Mouse (Mus musculus) layer of hippocampus, adult 9-11 months (tissue): ENCODE measurements around the gene Nck1.

ENCODE experiments used
- DNase-seq: peaks from one replicate; pipeline ENCODE4 v3.0.0; 2022

Nck1 gene

DNA sequence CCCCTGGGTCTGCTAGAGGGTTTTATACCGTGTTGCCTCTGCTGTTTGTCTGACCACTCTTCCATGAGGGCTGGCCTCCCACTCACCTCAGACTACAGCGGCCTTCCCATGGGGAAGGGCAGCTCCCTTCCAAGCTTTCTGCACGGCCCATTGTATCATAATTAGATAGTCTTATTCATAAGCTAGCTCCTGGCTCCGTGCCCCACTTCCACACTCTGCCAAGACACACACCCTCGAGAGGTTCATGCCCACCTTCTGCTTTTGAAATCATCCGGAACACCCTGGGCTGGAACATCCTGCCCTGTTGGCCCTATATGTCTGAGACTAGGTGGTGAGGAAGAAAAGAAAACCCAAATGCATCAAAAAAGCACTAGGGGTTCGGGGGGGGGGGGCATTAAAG, 78.3 kb downstream of the Nck1 start:
- DNase-seq, result no peak

DNA sequence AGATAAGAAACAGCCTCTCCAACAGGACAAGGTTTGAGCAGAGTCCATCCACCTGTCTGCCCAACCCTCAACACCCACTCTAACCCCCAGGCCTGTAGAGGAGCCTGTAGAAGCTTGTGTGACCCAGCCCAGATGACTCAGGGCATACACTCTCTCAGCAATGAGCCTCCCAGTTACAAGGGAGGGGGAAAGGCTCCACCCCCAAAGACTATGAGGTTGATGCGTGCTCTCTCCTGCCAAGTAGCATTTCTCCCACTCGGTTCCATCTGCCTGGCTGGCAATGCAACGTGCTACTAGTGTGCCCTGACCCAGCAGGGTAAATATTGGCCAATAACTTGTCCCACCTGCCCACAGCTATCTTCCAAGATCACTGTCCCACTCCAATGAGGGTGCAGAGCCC, 79.2 kb downstream of the Nck1 start:
- DNase-seq, result peak; percentile 71

DNA sequence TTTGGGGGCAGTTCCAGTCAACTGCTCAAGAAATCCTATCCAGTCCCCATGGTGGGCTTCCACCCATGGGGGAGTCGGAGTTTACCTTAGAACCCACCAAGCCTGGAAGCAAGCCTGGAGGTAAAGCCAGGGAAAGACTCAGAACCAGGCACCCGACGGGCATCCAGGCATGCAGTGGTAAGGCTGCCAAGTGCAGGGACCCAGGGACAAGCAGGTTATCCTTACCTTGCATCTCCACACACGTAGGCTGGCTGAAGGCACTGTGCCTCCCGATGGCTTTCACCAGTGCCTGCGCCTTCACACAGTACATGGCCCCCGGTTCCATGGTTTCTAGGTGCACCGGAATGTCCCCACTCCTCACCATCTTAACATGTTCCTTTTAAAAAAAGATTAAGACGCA, 79.9 kb downstream of the Nck1 start:
- no peak for DNase-seq

DNA sequence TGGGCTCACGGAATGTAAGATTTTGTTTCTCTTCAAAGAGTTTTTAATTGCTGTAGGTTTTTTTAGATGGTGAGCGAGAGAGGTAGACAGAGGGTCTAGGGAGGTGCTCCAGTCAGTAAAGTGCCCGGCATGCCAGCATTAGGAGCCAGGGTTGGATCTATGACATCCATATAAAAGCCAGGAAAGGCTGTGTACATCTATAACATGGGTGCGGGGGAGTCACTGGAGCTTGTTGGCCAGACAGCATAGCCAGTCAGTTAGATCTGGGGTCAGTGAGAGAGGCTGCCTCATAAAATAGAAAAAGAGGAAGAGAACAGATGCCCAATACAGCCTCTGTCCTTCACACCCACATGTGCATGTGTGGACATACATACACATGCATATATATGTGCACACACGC, 80.6 kb downstream of the Nck1 start:
- DNase-seq, result no peak

DNA sequence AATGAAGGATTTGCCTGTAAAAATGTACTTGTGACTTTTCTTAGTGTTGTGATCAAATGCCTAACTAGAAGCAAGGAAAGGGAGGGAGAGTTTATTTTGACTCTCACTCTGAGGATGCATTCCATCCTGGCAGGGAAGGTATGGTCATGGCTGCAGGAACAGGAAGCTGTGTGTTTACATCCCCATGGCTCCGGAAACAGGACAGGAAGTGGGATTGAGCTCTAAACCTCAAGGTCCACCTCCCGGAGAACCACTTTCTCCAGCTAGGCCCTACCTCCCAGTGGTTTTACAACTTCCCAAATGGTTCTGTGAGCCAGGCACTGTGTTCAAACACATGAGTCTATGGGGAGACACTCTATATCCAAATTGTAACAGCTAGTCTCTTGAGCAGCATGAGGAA, 82.2 kb downstream of the Nck1 start:
- no peak for DNase-seq

DNA sequence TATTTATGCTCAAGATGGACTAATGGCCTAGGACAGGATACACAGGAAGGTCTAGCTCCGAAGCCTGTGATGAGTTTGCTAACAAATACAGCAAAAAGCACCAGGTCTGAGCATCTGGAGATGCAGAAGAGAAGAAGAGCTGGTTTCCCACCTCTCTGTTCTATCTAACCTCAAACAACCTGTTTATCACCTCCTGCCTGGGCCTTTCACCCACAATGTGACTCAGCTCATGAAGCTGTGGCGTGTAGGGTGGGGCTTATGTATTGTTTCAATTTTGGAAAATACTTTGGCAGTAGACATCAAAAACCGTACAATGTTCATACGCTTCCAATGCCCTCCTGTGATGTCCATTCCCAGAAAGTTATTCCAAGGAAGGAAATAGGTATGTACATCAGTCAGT, 83.8 kb downstream of the Nck1 start:
- no peak for DNase-seq

DNA sequence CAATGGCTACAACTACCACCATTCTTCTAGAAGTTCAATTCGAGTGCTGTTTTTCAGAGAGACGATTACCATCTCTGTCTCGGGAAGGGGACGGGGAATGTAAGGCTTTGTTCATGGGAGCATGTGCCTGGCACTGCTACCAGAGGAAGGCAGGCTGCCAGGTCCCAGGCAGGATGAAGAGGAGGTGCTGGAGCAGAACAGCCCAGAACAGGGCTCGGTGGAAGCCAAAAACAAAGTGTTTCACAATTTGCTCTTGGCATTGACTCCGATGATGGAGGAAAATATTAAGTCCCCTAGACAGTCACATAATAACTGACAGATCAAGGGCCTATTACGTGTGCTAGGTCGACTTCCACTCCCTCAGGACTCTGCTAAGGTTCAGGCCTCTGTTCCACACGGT, 84.3 kb downstream of the Nck1 start:
- DNase-seq, result peak; percentile 88

DNA sequence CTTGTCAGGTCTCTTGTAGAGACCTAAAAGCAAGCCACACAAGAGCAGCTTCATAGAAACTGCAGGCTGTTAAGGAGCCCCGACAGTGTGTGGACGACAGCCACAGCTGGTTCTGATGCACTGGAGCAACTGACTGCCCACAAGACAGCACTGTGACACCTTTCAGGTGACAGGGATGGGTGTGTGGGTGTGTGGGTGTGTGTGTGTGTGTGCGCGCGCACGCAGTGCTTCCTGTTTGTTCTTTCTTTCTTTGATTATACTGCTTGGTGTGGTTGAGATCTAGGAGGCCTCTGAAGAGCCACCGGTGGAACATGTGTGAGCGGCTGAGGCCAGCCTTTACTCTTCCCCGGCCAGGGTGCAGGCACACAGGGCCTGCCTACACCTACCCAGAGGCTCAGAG, 85.7 kb downstream of the Nck1 start:
- no peak for DNase-seq

DNA sequence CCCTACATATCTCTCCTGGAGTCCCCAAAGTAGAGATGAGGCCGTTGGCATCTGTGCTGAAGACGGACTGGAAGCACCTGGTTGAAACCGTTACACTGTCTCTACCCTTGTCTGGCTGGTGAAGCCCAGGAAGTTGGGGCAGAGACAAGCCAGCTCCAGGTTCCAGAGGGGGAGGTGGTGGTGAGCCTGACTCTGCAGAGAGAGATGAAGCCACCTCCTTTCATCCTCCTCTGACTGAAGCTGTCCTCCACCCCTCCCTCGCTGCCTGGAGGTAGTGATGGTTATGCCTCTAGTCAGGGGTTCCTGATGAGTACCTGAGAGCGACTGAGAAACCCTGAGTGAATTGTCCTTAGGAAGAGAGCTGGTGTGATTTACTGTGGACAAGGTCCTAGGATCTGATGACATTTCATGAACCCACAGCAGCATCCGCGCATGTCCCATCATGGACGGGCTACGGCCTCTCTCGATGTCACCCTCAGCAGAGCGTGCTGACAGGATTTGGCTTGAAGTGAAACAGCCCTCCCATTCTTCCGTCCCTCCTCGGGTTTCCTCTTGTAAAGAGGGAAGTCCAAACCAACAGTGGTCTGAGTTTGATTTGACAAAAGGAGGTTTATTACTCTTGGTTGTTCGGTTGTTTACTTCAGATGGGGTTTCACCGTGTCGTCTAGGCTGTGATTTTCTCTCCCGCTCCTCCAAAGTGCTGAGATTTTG, 87.8 kb downstream of the Nck1 start:
- DNase-seq, result no peak

DNA sequence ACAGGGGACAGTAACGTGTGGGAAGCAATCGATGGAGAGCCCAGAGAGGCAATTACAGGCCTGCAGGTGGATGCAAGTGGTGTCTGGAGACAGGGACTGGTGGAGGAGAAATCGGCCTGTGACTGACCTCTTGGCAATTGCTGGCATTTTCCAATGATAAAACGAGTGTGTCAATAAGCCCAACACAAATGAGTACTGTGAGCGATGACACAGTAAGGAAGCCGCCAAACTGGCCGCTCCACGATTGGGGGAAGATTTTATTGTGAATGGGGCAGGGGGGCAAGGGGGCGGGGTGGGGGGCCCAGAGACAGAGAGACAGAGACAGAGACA, 91.3 kb downstream of the Nck1 start:
- no peak for DNase-seq

DNA sequence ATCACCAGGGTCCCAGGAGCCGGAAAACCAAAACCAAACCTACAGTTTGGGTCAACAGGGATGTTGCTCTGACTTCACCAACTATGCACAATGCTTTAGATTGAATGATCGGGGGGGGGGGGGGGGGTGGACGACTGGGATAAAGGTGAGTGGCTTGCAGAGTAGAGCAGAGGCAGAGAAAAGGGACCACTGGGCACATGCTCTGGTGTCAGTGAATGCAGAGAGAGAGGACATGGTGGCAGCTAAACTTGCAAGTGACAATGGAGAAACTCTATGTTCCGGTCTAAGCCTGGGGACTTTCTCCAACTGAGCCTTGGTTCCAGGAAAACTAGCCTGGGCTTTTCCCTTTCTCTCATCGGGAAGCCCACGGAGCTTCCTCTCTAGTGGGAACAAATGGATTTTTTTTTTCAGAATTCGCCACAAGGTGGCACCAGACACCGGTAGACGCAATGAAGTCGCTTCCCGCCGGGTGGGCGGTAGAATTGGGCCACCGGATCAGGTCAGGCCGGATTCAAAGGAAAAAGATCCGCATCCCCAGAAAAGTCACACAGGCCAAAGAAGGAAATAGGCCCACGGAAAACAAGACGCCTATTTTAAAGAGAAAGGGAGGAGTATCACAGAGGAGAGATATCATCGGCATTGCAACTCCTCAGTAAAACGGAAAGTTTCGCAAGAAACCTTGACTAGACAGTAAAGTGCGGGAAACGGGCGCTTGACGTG, 91.8 kb downstream of the Nck1 start:
- peak; percentile 72 for DNase-seq

DNA sequence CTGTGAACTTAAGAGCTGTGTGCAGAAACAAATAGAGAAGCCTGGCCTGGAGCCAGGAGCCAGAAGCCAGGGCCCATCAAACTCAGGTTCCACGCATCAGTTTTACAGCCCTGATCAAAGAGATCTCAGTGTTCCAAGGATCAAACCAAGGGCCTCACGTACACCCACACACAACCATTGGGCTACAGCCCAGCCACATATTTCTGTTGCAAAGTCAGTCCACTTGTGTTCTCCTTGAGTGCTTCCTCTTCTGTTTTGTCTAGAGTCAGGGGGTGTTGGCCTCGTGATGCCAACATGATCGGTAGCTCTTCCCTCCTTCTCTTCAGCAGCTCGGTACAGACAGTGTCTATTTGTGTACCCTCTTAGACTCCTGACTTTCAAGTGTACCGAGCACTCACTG, 93.5 kb downstream of the Nck1 start:
- DNase-seq, result peak; percentile 85

DNA sequence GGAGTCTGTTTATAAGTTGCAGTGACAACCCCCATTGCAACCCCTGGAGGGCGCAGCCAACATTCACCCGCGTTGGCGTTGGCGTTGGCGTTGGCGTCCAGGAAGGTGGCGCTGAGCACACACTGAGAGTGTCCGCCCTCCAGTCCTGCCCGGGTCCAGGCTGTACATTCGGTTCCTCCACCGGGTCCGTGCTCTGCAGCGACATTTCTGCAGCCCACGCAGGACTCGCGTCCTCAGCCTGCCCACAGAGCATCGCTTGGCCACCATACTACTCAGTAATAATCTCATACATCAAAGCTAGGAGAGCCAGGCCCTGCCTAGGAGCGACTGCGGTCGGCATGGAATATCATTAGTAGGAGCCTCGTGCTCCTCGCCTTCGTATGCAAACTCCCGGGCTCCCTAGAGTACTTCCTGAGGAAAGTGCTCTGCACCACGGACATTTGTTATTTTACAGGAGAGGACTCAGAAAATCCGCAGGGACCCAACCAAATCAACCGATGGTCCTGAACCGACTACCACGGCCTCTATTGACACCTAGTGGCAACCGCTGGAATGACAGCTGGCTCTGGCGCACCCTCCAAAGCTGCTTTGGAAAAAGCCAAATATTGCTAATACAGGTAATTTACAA, 99.8 kb downstream of the Nck1 start:
- peak; percentile 44 for DNase-seq
